Mouse (Mus musculus) erythroblast, embryonic 14.5 days (primary cell): ENCODE data around the gene Adamtsl2. TPM values are rescaled to one million over a fixed set of nuclear protein-coding genes. Genes with fewer than 3 reads are reported as not detected.

Source experiments
- H3K27me3 ChIP-seq: 2 replicates; pipeline ENCODE4 v1.6.1; 2012; ENCODE audit warnings: inconsistent platforms; ENCODE audit not compliant: control insufficient read depth
- H3K36me3 ChIP-seq: 2 replicates; pipeline ENCODE4 v1.6.1; 2012; ENCODE audit warnings: mild to moderate bottlenecking, inconsistent platforms; ENCODE audit not compliant: control insufficient read depth
- H3K4me1 ChIP-seq: 2 replicates; pipeline ENCODE4 v1.6.1; 2012; ENCODE audit warnings: inconsistent platforms; ENCODE audit not compliant: control insufficient read depth
- H3K4me3 ChIP-seq: replicated peaks from 2 replicates; pipeline ENCODE3; 2012; ENCODE audit warnings: moderate library complexity, mild to moderate bottlenecking, inconsistent platforms
- H3K9me3 ChIP-seq: 2 replicates; pipeline ENCODE4 v1.6.1; 2012; ENCODE audit warnings: low read length, inconsistent platforms, mixed read lengths; ENCODE audit not compliant: control insufficient read depth
- GATA1 ChIP-seq: IDR thresholded peaks from 2 replicates; pipeline ENCODE4 v1.6.1; 2012; ENCODE audit warnings: low read length, inconsistent platforms, mixed read lengths
- TAL1 ChIP-seq: IDR thresholded peaks from 3 replicates; pipeline ENCODE4 v1.6.1; 2012; ENCODE audit warnings: low read length, inconsistent platforms, mixed read lengths
- polyA plus RNA-seq: library from polyadenylated mRNA; stranded (reverse); fragments of >175 nt; gene quantifications from 2 replicates; pipeline ENCODE4 v1.2.3, GENCODE M21; 2012

Gene Adamtsl2
- polyA plus RNA-seq: not detected in 2 replicates

DNA sequence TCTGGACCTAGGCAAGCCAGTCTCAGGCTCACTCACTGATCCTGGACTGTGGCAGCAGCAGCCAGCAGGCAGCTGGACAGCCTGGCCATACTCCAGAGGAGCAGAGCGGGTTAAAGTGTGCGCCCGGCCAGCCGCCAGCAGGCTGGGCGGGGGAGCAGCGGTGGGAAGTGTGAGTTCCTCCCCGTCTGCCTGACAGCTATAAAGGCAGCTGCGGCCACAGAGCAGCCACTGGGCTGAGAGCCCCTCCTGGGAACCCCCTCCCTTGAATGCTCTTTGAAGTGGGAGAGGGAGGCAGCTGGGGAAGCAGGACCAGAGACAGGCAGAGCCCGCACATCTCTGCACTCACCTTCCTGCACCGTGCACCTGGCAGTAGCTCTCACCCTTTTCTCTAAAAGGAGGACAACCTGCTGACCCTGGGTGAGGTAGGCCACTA, at the start of gene Adamtsl2:
Gene Adamtsl2, plus strand, starts transcription at position 228 of the 433 bp plus-strand sequence.
- TF ChIP-seq TAL1: no peak
- no peak for TF ChIP-seq GATA1
- Histone ChIP-seq H3K36me3 (no peaks in the 10 kb centered on the region), H3K4me3 (no peak within 1 kb of the TSS), H3K27me3 (peaks cover 2% of the 10 kb centered on the region), H3K9me3 (no peaks in the 10 kb centered on the region), H3K4me1 (no peaks in the 10 kb centered on the region)

DNA sequence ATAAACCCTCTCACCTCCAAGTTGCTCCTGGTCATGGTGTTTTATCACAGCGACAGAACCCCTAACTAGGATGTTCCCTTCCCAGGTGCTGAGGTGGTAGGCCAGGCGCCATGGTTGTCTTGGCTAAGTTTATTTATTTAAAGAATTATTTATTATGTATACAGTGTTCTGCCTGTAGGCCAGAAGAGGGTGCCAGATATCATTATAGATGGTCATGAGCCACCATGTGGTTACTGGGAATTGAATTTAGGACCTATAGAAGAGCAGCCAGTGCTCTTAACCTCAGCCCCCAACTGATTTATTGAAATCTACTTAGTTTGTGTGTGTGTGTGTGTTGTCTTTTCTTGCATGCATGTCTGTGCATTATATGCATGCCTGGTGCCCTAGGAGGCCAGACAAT, 46.8 kb upstream of the Adamtsl2 start:
- Histone ChIP-seq H3K36me3 (no peaks in the 10 kb centered on the region), H3K4me1 (peaks cover 11% of the 10 kb centered on the region), H3K27me3 (peaks cover 26% of the 10 kb centered on the region), H3K4me3 (no peak overlapping the region), H3K9me3 (no peaks in the 10 kb centered on the region)
- TF ChIP-seq TAL1: no peak
- no peak for TF ChIP-seq GATA1

DNA sequence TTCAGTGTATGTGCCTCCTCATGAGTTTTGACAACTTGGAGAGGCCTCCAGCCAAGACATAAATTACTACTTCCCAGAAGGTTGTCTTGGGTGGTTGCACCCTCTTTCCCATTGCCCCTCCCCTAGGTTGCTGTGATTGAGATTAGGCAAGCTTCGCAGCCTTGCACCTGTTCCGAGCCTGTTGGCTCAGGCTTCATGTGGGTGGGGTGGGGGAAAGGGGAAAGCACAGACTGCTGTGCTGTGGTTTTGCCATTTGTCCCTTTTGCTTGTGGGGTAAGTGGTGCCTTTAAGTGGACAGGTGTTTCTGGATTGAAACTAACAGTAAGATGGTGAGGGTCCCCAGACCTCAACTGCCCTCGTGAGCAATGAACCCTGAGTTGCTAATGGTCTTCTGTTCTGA, 43.2 kb upstream of the Adamtsl2 start:
- H3K27me3 ChIP-seq: no peaks in the 10 kb centered on the region
- H3K4me1 ChIP-seq: peaks cover 2% of the 10 kb centered on the region
- TF ChIP-seq TAL1: no peak
- no peak for TF ChIP-seq GATA1

GRCm38 (mm10) chr2:27037008-27037407, 42.2 kb upstream of the Adamtsl2 start:
- no peak for TF ChIP-seq GATA1
- no peak for TF ChIP-seq TAL1
- H3K27me3 ChIP-seq: no peaks in the 10 kb centered on the region
- no peak overlapping the region for H3K4me3 ChIP-seq

More for the DNA sequence above, 43.2 kb upstream of the Adamtsl2 start:
- H3K4me3 ChIP-seq: no peak overlapping the region
- no peaks in the 10 kb centered on the region for H3K9me3 ChIP-seq
- no peaks in the 10 kb centered on the region for H3K36me3 ChIP-seq

GRCm38 (mm10) chr2:27038596-27038995, 40.6 kb upstream of the Adamtsl2 start:
- Histone ChIP-seq H3K27me3 (no peaks in the 10 kb centered on the region), H3K9me3 (no peaks in the 10 kb centered on the region), H3K36me3 (no peaks in the 10 kb centered on the region), H3K4me3 (no peak overlapping the region), H3K4me1 (peaks cover 2% of the 10 kb centered on the region)
- TF ChIP-seq GATA1 (no peak), TAL1 (no peak)

More at GRCm38 (mm10) chr2:27037008-27037407, 42.2 kb upstream of the Adamtsl2 start:
- Histone ChIP-seq H3K9me3 (no peaks in the 10 kb centered on the region), H3K4me1 (peaks cover 2% of the 10 kb centered on the region), H3K36me3 (no peaks in the 10 kb centered on the region)

- H3K4me3 ChIP-seq: no peak overlapping the region
These were observed 39.9 kb upstream of the Adamtsl2 start for GRCm38 (mm10) chr2:27039286-27039685.

DNA sequence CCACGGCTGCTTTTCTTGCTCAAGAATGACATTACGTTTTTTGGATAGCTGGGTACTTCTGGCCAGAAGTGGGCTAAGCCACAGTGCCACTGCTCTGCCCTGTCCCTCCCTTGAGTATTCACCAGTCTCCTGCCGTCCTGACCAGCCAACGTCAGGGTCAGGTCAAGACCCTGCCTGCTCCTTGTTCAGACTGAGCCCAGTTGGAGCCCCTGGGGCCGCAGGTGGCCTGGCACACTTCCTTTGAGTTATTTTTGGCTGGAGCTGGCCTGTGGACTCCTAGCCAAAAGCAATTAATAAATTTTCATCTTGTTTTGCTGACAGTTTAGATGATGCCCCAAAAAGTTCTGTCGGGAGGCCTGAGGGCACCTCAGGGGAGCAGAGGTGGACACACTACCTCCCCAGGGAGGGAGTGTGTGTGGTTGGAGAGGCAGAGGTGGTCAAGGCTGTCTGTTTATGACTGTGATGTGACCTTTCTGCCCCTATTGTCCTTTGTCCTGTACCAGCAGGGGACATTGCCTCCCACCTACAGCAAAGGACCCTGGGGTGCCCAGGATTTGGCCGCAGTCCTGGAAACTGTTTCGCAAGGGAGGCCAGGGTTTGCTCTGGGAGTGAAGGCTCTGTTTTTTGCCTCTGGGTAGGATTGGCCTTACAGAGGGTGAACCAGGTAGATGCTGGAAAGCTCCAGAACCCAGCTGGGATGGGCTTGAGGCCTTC, 36.9 kb upstream of the Adamtsl2 start:
- Histone ChIP-seq H3K4me1 (no peaks in the 10 kb centered on the region), H3K36me3 (no peaks in the 10 kb centered on the region), H3K27me3 (no peaks in the 10 kb centered on the region), H3K9me3 (no peaks in the 10 kb centered on the region), H3K4me3 (no peak overlapping the region)
- TF ChIP-seq GATA1: no peak
- TF ChIP-seq TAL1: no peak

More at GRCm38 (mm10) chr2:27039286-27039685, 39.9 kb upstream of the Adamtsl2 start:
- Histone ChIP-seq H3K9me3 (no peaks in the 10 kb centered on the region), H3K36me3 (no peaks in the 10 kb centered on the region), H3K27me3 (no peaks in the 10 kb centered on the region), H3K4me1 (peaks cover 2% of the 10 kb centered on the region)
- TF ChIP-seq GATA1 (no peak), TAL1 (no peak)

DNA sequence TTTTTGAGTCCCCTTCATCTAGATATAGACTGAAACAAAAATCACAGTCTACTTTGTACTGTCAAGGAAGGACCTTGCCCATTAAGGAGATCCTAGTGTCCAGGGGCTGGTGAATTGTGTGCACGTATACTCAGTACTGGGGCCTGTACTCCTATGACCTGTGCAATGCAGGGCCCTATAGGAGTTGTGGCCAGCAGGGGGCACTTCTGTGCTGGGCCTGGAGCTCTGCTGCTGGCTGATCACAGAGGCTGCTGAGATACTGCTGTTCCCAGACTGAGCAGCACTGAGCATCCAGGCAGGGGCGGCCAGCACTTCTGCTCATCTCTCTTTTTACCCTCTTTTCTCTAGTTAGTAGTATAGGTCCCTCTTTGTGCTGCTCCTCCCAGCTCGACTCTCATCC, 35.7 kb upstream of the Adamtsl2 start:
- Histone ChIP-seq H3K4me3 (no peak overlapping the region), H3K9me3 (no peaks in the 10 kb centered on the region), H3K27me3 (no peaks in the 10 kb centered on the region), H3K36me3 (no peaks in the 10 kb centered on the region), H3K4me1 (no peaks in the 10 kb centered on the region)
- TF ChIP-seq GATA1: no peak
- no peak for TF ChIP-seq TAL1

- Histone ChIP-seq H3K36me3 (no peaks in the 10 kb centered on the region), H3K27me3 (no peaks in the 10 kb centered on the region), H3K4me3 (no peak overlapping the region), H3K9me3 (no peaks in the 10 kb centered on the region), H3K4me1 (no peaks in the 10 kb centered on the region)
- TF ChIP-seq TAL1: no peak
- TF ChIP-seq GATA1: no peak
These were observed 35.0 kb upstream of the Adamtsl2 start for GRCm38 (mm10) chr2:27044166-27044565.

GRCm38 (mm10) chr2:27044641-27045040, 34.5 kb upstream of the Adamtsl2 start:
- Histone ChIP-seq H3K4me1 (no peaks in the 10 kb centered on the region), H3K36me3 (no peaks in the 10 kb centered on the region), H3K27me3 (no peaks in the 10 kb centered on the region), H3K9me3 (no peaks in the 10 kb centered on the region), H3K4me3 (no peak overlapping the region)
- TF ChIP-seq TAL1: no peak
- no peak for TF ChIP-seq GATA1
